Mouse (Mus musculus): ENCODE results near the gene Arhgef12. TPM values are rescaled to one million over a fixed set of nuclear protein-coding genes. Genes with fewer than 3 reads are reported as not detected.

Arhgef12 gene
- polyA plus RNA-seq (2017; shearing (Covaris generic)) = 9.7 TPM

GRCm38 (mm10) chr9:43107187-43107517, at the start of gene Arhgef12:
Arhgef12 (minus strand) TSS chr9:43107239.

GRCm38 (mm10) chr9:43116134-43116996, 9.3 kb upstream of the Arhgef12 start, which contains the start of gene Tmem136:
Tmem136 (minus strand) TSS chr9:43116570.

GRCm38 (mm10) chr9:42943781-42944535, 163.1 kb downstream of the Arhgef12 start, which contains the start of gene Grik4:
Grik4 (minus strand) TSS chr9:42944493.

Other genes starting within 250 kb of the Arhgef12 start
- gene Grik4, start 162.7 kb downstream of the Arhgef12 start, polyA plus RNA-seq (2017; shearing (Covaris generic)) = 0.15 TPM
- gene Tmem136, start 9.3 kb upstream of the Arhgef12 start, polyA plus RNA-seq (2017; shearing (Covaris generic)) = 0.27 TPM
- gene Pou2f3, start 103.1 kb upstream of the Arhgef12 start, polyA plus RNA-seq (2017; shearing (Covaris generic)) = not detected
- gene Oaf, start 132.7 kb upstream of the Arhgef12 start, polyA plus RNA-seq (2017; shearing (Covaris generic)) = not detected
- not detected for gene Trim29, start 203.6 kb upstream of the Arhgef12 start, polyA plus RNA-seq (2017; shearing (Covaris generic))

Measured in effector memory CD4-positive, alpha-beta T cell, adult 7 months (primary cell).